Mouse (Mus musculus): ENCODE data around the gene Rnf41.

Gene Rnf41

GRCm38 (mm10) chr10:128411211-128412054, at the start of gene Rnf41, which contains the start of gene Nabp2:
TSS of gene Rnf41 (plus strand) at chr10:128411657.
TSS of gene Nabp2 (minus strand) at chr10:128411492.
- DNase-seq = peak; percentile 98 to 99

- DNase-seq = no peak
These were observed 49.6 kb upstream of the Rnf41 start for GRCm38 (mm10) chr10:128361836-128362235.

GRCm38 (mm10) chr10:128362568-128362967, 48.9 kb upstream of the Rnf41 start:
- DNase-seq = peak; percentile 20 to 44

GRCm38 (mm10) chr10:128367899-128368401, 43.5 kb upstream of the Rnf41 start:
- DNase-seq = no peak

- peak; percentile 91 to 94 for DNase-seq
These were observed 42.8 kb upstream of the Rnf41 start, which contains the start of gene Coq10a for GRCm38 (mm10) chr10:128368402-128369217. TSS of gene Coq10a (minus strand) at chr10:128368997.

GRCm38 (mm10) chr10:128369218-128369543, 42.3 kb upstream of the Rnf41 start:
- no peak for DNase-seq

GRCm38 (mm10) chr10:128369599-128369998, 41.9 kb upstream of the Rnf41 start:
- DNase-seq = no peak

- no peak for DNase-seq
These were observed 41.4 kb upstream of the Rnf41 start for GRCm38 (mm10) chr10:128370021-128370420.

- DNase-seq = no peak
These were observed 40.9 kb upstream of the Rnf41 start for GRCm38 (mm10) chr10:128370601-128371000.

- no peak for DNase-seq
These were observed 39.3 kb upstream of the Rnf41 start for GRCm38 (mm10) chr10:128372142-128372541.

GRCm38 (mm10) chr10:128372989-128373748, 38.3 kb upstream of the Rnf41 start:
- DNase-seq = no peak

GRCm38 (mm10) chr10:128374393-128374792, 37.1 kb upstream of the Rnf41 start:
- no peak for DNase-seq

- no peak for DNase-seq
These were observed 35.4 kb upstream of the Rnf41 start for GRCm38 (mm10) chr10:128376099-128376454.

GRCm38 (mm10) chr10:128376455-128377211, 34.8 kb upstream of the Rnf41 start, which contains the start of gene Ankrd52:
TSS of gene Ankrd52 (plus strand) at chr10:128377115.
- peak; percentile 89 to 94 for DNase-seq

GRCm38 (mm10) chr10:128377222-128377939, 34.1 kb upstream of the Rnf41 start:
- peak; percentile 68 to 76 for DNase-seq

- no peak for DNase-seq
These were observed 33.5 kb upstream of the Rnf41 start for GRCm38 (mm10) chr10:128377940-128378448.

- no peak for DNase-seq
These were observed 33.0 kb upstream of the Rnf41 start for GRCm38 (mm10) chr10:128378462-128378861.

- DNase-seq = no peak
These were observed 32.2 kb upstream of the Rnf41 start for GRCm38 (mm10) chr10:128379260-128379659.

- peak; percentile 51 to 59 for DNase-seq
These were observed 30.9 kb upstream of the Rnf41 start for GRCm38 (mm10) chr10:128380565-128380964.

- DNase-seq = no peak
These were observed 29.0 kb upstream of the Rnf41 start for GRCm38 (mm10) chr10:128382482-128382881.

GRCm38 (mm10) chr10:128385902-128386301, 25.6 kb upstream of the Rnf41 start:
- no peak for DNase-seq

Data from kidney, postnatal 4 days (tissue).